Mouse (Mus musculus) lung, postnatal 0 days (tissue): ENCODE measurements around the gene Mau2.

Source experiments
- CTCF ChIP-seq: IDR thresholded peaks from 2 replicates; pipeline ENCODE4 v1.5.1; 2016; ENCODE audit warnings: antibody characterized with exemption, mild to moderate bottlenecking
- EP300 ChIP-seq: IDR thresholded peaks from 2 replicates; pipeline ENCODE4 v1.6.1; 2016; ENCODE audit warnings: antibody characterized with exemption, mild to moderate bottlenecking, control low read depth

DNA sequence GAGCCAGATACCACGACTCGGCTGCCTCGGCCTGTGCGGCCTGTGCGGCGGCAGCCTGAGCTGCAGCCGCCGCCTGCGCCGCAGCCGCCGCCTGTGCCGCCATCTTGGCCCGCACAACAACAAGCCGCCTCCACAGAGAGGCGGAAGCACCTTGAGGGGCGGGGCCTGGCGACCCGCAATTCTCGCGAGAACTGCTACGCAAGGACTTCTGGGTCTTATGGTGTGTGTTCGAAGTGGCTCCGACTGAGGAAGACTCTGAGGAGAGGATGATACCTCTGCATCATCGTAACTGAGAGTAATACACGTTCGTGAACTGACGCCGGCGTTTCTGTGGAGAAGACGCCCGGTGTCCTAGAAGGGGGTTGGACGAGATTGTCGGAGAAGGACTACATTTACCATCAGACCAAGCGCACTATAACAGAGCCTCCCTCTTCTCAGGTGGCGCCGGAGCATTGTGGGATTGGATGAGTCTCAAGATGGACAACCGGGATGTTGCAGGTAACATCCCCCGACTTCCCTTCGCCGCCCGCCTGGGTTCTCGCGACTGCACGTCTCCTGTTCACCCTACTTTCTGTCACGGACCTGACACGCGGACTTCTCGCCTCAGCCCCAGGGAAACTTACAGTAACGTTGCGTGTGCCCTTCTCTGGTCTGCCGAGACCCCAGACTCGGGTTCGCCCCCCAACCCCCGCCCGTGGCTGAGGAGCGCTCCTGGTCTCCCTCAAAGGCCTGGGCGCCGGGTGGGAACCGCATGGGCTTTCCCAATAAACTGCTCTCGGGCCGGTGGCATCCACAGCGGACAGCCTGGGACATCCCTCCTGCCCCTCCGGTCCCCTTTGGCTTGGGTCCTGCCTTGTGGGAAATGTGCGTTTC is at the start of gene Mau2, which contains the start of gene Sugp1:
- TF ChIP-seq EP300 (peak; percentile 84), CTCF (no peak)
